Mouse (Mus musculus): ENCODE measurements around the gene Trem3. TPM values are rescaled to one million over a fixed set of nuclear protein-coding genes. Genes with fewer than 3 reads are reported as not detected.

The Trem3 gene
- not detected for polyA plus RNA-seq (2014; fragmentation: Illumina TruSeq; extraction: RNeasy Lipid Tissue Mini Kit (QIAGEN cat#74804))

DNA sequence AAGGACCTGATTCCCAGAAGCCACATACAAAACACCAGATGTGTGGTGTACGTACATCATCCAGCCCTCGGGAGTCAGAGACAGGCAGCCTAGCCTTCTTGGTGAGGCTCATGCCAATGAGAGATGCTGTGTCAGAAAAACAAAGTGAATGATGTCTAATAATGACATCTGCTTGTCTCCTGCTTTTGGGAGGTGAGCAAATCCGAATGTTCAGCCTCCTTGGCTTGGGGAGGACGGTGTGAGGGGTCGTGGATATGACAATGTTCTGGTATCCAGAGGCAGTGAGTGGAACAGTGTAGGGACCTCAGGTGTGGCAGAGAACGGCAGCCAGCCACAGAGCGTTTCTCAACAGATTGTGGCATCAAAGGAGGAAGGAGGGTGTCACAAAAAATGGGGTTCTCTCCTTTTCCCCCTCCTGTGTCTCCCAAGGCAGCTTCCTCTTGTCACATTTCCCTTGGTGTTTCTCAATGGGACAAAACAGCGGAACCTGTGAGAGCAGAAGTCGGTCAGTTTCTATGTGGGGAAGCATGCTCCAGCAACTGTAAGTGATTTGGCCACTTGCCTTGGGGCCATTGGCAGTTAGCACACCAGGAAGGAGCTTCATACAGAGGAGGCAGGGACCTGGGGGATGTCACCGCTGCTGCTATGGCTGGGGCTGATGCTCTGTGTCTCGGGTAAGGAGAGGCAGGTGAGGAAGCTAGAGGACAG is at the start of gene Trem3:
Trem3 (plus strand) TSS at position 557 of the 708 bp plus-strand sequence.

DNA sequence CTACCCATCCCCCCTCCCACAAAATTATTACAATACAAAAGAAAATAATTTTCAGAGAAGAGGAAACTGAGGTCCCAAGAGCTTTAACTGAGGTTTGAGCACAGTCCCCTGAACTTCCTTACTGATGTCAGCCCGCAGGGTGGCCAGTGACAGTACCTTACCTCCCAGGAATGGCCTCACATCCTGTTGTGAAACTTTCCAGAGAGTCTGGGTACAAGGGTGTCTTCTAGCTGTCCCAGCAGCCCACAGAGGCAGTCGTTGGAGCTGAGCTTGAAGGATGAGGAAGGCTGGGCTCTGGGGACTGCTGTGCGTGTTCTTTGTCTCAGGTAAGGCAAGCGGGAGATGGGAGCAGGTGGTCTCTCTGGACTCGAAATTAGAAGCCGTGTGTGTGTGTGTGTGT is 15.1 kb upstream of the Trem3 start, which contains the start of gene Trem1:
Trem1 (plus strand) TSS at position 251 of the 400 bp plus-strand sequence.

DNA sequence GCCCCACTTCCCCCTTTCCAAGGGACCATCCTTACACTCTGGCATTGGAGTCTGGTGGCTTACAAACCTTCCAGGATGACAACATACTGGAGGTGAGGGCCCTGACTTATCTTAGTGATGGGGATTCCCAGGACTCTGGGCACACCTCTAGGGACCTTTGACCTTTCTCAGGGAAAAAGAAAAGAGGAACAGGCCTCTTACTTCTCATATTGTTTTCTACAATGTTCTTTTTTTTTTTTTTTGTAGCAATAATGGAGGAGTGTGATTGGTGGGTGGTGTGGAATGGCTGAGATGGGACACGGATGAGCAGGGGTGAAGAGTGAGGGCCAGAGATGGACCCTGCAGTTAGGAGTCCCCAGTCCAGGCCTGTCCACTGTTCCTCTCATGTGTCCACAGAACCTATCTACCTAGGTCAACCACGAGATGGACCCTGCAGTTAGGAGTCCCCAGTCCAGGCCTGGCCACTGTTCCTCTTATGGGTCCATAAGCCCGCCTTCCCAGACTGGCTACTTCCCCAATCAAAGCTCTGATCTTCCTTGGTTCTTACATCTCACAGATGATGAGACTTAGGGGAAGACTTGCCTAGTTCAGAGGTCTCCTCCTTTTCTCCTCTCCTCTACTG is 16.3 kb downstream of the Trem3 start, which contains the start of gene Treml4:
Treml4 (plus strand) TSS at position 555 of the 622 bp plus-strand sequence.

GRCm38 (mm10) chr17:48299203-48299602 is 51.6 kb downstream of the Trem3 start, which contains the start of gene Treml2:
Treml2 (plus strand) TSS chr17:48299498.

Other genes with a start within 250 kb of the Trem3 start
- not detected for gene 1700122O11Rik, start 209.5 kb upstream of the Trem3 start, polyA plus RNA-seq (2014; fragmentation: Illumina TruSeq; extraction: RNeasy Lipid Tissue Mini Kit (QIAGEN cat#74804))
- not detected for gene 1700067P10Rik, start 158.5 kb upstream of the Trem3 start, polyA plus RNA-seq (2014; fragmentation: Illumina TruSeq; extraction: RNeasy Lipid Tissue Mini Kit (QIAGEN cat#74804))
- not detected for gene 9830107B12Rik, start 101.5 kb upstream of the Trem3 start, polyA plus RNA-seq (2014; fragmentation: Illumina TruSeq; extraction: RNeasy Lipid Tissue Mini Kit (QIAGEN cat#74804))
- 0.97 TPM for gene A530064D06Rik, start 80.5 kb upstream of the Trem3 start, polyA plus RNA-seq (2014; fragmentation: Illumina TruSeq; extraction: RNeasy Lipid Tissue Mini Kit (QIAGEN cat#74804))
- not detected for gene Trem1, start 15.0 kb upstream of the Trem3 start, polyA plus RNA-seq (2014; fragmentation: Illumina TruSeq; extraction: RNeasy Lipid Tissue Mini Kit (QIAGEN cat#74804))
- gene Treml4, start 16.5 kb downstream of the Trem3 start, polyA plus RNA-seq (2014; fragmentation: Illumina TruSeq; extraction: RNeasy Lipid Tissue Mini Kit (QIAGEN cat#74804)) = not detected
- not detected for gene Treml2, start 51.7 kb downstream of the Trem3 start, polyA plus RNA-seq (2014; fragmentation: Illumina TruSeq; extraction: RNeasy Lipid Tissue Mini Kit (QIAGEN cat#74804))
- gene B430306N03Rik, start 68.4 kb downstream of the Trem3 start, polyA plus RNA-seq (2014; fragmentation: Illumina TruSeq; extraction: RNeasy Lipid Tissue Mini Kit (QIAGEN cat#74804)) = 0.86 TPM
- 0.26 TPM for gene Trem2, start 98.6 kb downstream of the Trem3 start, polyA plus RNA-seq (2014; fragmentation: Illumina TruSeq; extraction: RNeasy Lipid Tissue Mini Kit (QIAGEN cat#74804))
- not detected for gene Treml1, start 112.1 kb downstream of the Trem3 start, polyA plus RNA-seq (2014; fragmentation: Illumina TruSeq; extraction: RNeasy Lipid Tissue Mini Kit (QIAGEN cat#74804))
- 41.9 TPM for gene Nfya, start 162.1 kb downstream of the Trem3 start, polyA plus RNA-seq (2014; fragmentation: Illumina TruSeq; extraction: RNeasy Lipid Tissue Mini Kit (QIAGEN cat#74804))
- gene Oard1, start 162.2 kb downstream of the Trem3 start, polyA plus RNA-seq (2014; fragmentation: Illumina TruSeq; extraction: RNeasy Lipid Tissue Mini Kit (QIAGEN cat#74804)) = 40.5 TPM
- gene Apobec2, start 185.2 kb downstream of the Trem3 start, polyA plus RNA-seq (2014; fragmentation: Illumina TruSeq; extraction: RNeasy Lipid Tissue Mini Kit (QIAGEN cat#74804)) = not detected
- gene Tspo2, start 203.7 kb downstream of the Trem3 start, polyA plus RNA-seq (2014; fragmentation: Illumina TruSeq; extraction: RNeasy Lipid Tissue Mini Kit (QIAGEN cat#74804)) = not detected
- gene Unc5cl, start 207.1 kb downstream of the Trem3 start, polyA plus RNA-seq (2014; fragmentation: Illumina TruSeq; extraction: RNeasy Lipid Tissue Mini Kit (QIAGEN cat#74804)) = 0.26 TPM